Mouse (Mus musculus): ENCODE measurements around the gene Wdr86. TPM values are rescaled to one million over a fixed set of nuclear protein-coding genes. Genes with fewer than 3 reads are reported as not detected.
"Not testable (repeated sequence)": the region's sequence is repeated elsewhere in the genome, so short reads cannot be mapped to it uniquely, and the experiment has no call there.

Wdr86 gene
- total RNA-seq, 1 experiment: 2.5 TPM

GRCm38 (mm10) chr5:24704615-24705014 lies 25.9 kb downstream of the Wdr86 start:
- no peak for DNase-seq (ENCODE audit: low read depth, low spot score)
- Histone ChIP-seq H3K9me3 (ENCODE audit: control insufficient read depth, insufficient read depth, low read depth, low read length) (no peaks in the 10 kb centered on the region), H3K4me3 (ENCODE audit: insufficient read depth in 1 of 2, low read depth in 1 of 2, low read length in 2 of 2, poor library complexity in 1 of 2, severe bottlenecking in 1 of 2) (no peak overlapping the region), H3K4me1 (ENCODE audit: control insufficient read depth in 2 of 2, insufficient read depth in 2 of 2, low read length in 2 of 2, poor library complexity in 1 of 2) (peaks cover 0 to 4% of the 10 kb centered on the region in 2 experiments; a peak in 2 of 4 replicates), H3K9ac (ENCODE audit: insufficient read depth, low read depth, low read length, poor library complexity, severe bottlenecking) (no peak overlapping the region), H3K36me3 (ENCODE audit: control insufficient read depth, insufficient read depth, low read length, poor library complexity, severe bottlenecking) (peaks cover 62% of the 10 kb centered on the region), H3K27ac (ENCODE audit: insufficient read depth, low read depth, low read length, poor library complexity, severe bottlenecking) (no peak overlapping the region; the same call in 1 of the 2 replicates)
- in situ Hi-C loops (cut with MboI; ENCODE audit: low sequenced_read_pairs in 2 of 2, unreplicated experiment in 2 of 2): no loop called here
- no peak for TF ChIP-seq ZNF384 (IDR thresholded peaks at IDR 0.05; ENCODE audit: low read depth, low read length)
- TF ChIP-seq ZC3H11A (IDR thresholded peaks at IDR 0.05; ENCODE audit: borderline replicate concordance, low read depth, low read length): no peak
- TF ChIP-seq MAFK (IDR thresholded peaks at IDR 0.05; ENCODE audit: insufficient read depth, low read depth, low read length): no peak
- TF ChIP-seq HCFC1 (IDR thresholded peaks at IDR 0.05; ENCODE audit: borderline replicate concordance, insufficient read depth, low read length): no peak
- no peak for TF ChIP-seq CHD2 (IDR thresholded peaks at IDR 0.05; ENCODE audit: low read depth, low read length)

GRCm38 (mm10) chr5:24701271-24701670 lies 29.3 kb downstream of the Wdr86 start:
- H3K9ac ChIP-seq (ENCODE audit: insufficient read depth, low read depth, low read length, poor library complexity, severe bottlenecking): no peak overlapping the region
- H3K4me1 ChIP-seq (ENCODE audit: control insufficient read depth in 2 of 2, insufficient read depth in 2 of 2, low read length in 2 of 2, poor library complexity in 1 of 2): no peaks in the 10 kb centered on the region; a peak in 1 of 4 replicates
- H3K4me3 ChIP-seq (ENCODE audit: insufficient read depth in 1 of 2, low read depth in 1 of 2, low read length in 2 of 2, poor library complexity in 1 of 2, severe bottlenecking in 1 of 2): no peak overlapping the region
- peaks cover 58% of the 10 kb centered on the region for H3K36me3 ChIP-seq (ENCODE audit: control insufficient read depth, insufficient read depth, low read length, poor library complexity, severe bottlenecking)
- DNase-seq (ENCODE audit: low read depth, low spot score): no peak
- in situ Hi-C loops (cut with MboI; ENCODE audit: low sequenced_read_pairs in 2 of 2, unreplicated experiment in 2 of 2): no loop called here
- H3K9me3 ChIP-seq (ENCODE audit: control insufficient read depth, insufficient read depth, low read depth, low read length): no peaks in the 10 kb centered on the region
- no peak for TF ChIP-seq ZC3H11A (IDR thresholded peaks at IDR 0.05; ENCODE audit: borderline replicate concordance, low read depth, low read length)
- no peak for TF ChIP-seq ZNF384 (IDR thresholded peaks at IDR 0.05; ENCODE audit: low read depth, low read length)
- TF ChIP-seq HCFC1 (IDR thresholded peaks at IDR 0.05; ENCODE audit: borderline replicate concordance, insufficient read depth, low read length): no peak
- no peak for TF ChIP-seq CHD2 (IDR thresholded peaks at IDR 0.05; ENCODE audit: low read depth, low read length)
- no peak for TF ChIP-seq MAFK (IDR thresholded peaks at IDR 0.05; ENCODE audit: insufficient read depth, low read depth, low read length)
- H3K27ac ChIP-seq (ENCODE audit: insufficient read depth, low read depth, low read length, poor library complexity, severe bottlenecking): no peak overlapping the region

- Histone ChIP-seq H3K36me3 (ENCODE audit: control insufficient read depth, insufficient read depth, low read length, poor library complexity, severe bottlenecking) (peaks cover 62% of the 10 kb centered on the region), H3K4me3 (ENCODE audit: insufficient read depth in 1 of 2, low read depth in 1 of 2, low read length in 2 of 2, poor library complexity in 1 of 2, severe bottlenecking in 1 of 2) (no peak overlapping the region), H3K9ac (ENCODE audit: insufficient read depth, low read depth, low read length, poor library complexity, severe bottlenecking) (no peak overlapping the region), H3K27ac (ENCODE audit: insufficient read depth, low read depth, low read length, poor library complexity, severe bottlenecking) (no peak overlapping the region), H3K9me3 (ENCODE audit: control insufficient read depth, insufficient read depth, low read depth, low read length) (no peaks in the 10 kb centered on the region), H3K4me1 (ENCODE audit: control insufficient read depth in 2 of 2, insufficient read depth in 2 of 2, low read length in 2 of 2, poor library complexity in 1 of 2) (no peaks in the 10 kb centered on the region)
- in situ Hi-C loops (cut with MboI; ENCODE audit: low sequenced_read_pairs in 2 of 2, unreplicated experiment in 2 of 2): no loop called here
- TF ChIP-seq MAFK (IDR thresholded peaks at IDR 0.05; ENCODE audit: insufficient read depth, low read depth, low read length) (no peak), ZNF384 (IDR thresholded peaks at IDR 0.05; ENCODE audit: low read depth, low read length) (no peak), ZC3H11A (IDR thresholded peaks at IDR 0.05; ENCODE audit: borderline replicate concordance, low read depth, low read length) (no peak), HCFC1 (IDR thresholded peaks at IDR 0.05; ENCODE audit: borderline replicate concordance, insufficient read depth, low read length) (no peak), CHD2 (IDR thresholded peaks at IDR 0.05; ENCODE audit: low read depth, low read length) (no peak)
- DNase-seq (ENCODE audit: low read depth, low spot score): no peak
Measured at GRCm38 (mm10) chr5:24696704-24697103, 33.8 kb downstream of the Wdr86 start.

- peaks cover 0 to 2% of the 10 kb centered on the region in 2 experiments; a peak in 3 of 4 replicates for H3K4me1 ChIP-seq (ENCODE audit: control insufficient read depth in 2 of 2, insufficient read depth in 2 of 2, low read length in 2 of 2, poor library complexity in 1 of 2)
- 0 out of 4 replicates have a peak overlapping the region, but pooled peaks of 1 of the 2 experiments have one; percentile 5 for H3K4me3 ChIP-seq (ENCODE audit: insufficient read depth in 1 of 2, low read depth in 1 of 2, low read length in 2 of 2, poor library complexity in 1 of 2, severe bottlenecking in 1 of 2)
- TF ChIP-seq MAFK (IDR thresholded peaks at IDR 0.05; ENCODE audit: insufficient read depth, low read depth, low read length) (no peak), ZNF384 (IDR thresholded peaks at IDR 0.05; ENCODE audit: low read depth, low read length) (no peak), HCFC1 (IDR thresholded peaks at IDR 0.05; ENCODE audit: borderline replicate concordance, insufficient read depth, low read length) (no peak), CHD2 (IDR thresholded peaks at IDR 0.05; ENCODE audit: low read depth, low read length) (no peak), ZC3H11A (IDR thresholded peaks at IDR 0.05; ENCODE audit: borderline replicate concordance, low read depth, low read length) (no peak)
- DNase-seq (ENCODE audit: low read depth, low spot score): no peak
- H3K9ac ChIP-seq (ENCODE audit: insufficient read depth, low read depth, low read length, poor library complexity, severe bottlenecking): no peak overlapping the region
- H3K9me3 ChIP-seq (ENCODE audit: control insufficient read depth, insufficient read depth, low read depth, low read length): no peaks in the 10 kb centered on the region
- peaks cover 18% of the 10 kb centered on the region for H3K36me3 ChIP-seq (ENCODE audit: control insufficient read depth, insufficient read depth, low read length, poor library complexity, severe bottlenecking)
- in situ Hi-C loops (cut with MboI; ENCODE audit: low sequenced_read_pairs in 2 of 2, unreplicated experiment in 2 of 2): no loop called here
- H3K27ac ChIP-seq (ENCODE audit: insufficient read depth, low read depth, low read length, poor library complexity, severe bottlenecking): no peak overlapping the region
Measured at GRCm38 (mm10) chr5:24687696-24688095, 42.8 kb downstream of the Wdr86 start.

GRCm38 (mm10) chr5:24686671-24687420 lies 43.7 kb downstream of the Wdr86 start:
- Histone ChIP-seq H3K9ac (ENCODE audit: insufficient read depth, low read depth, low read length, poor library complexity, severe bottlenecking) (peak overlapping the region; percentile 98; the same call in 1 of the 2 replicates), H3K4me3 (ENCODE audit: insufficient read depth in 1 of 2, low read depth in 1 of 2, low read length in 2 of 2, poor library complexity in 1 of 2, severe bottlenecking in 1 of 2) (peak overlapping the region; percentile 95 to 100; a peak in 3 of 4 replicates), H3K36me3 (ENCODE audit: control insufficient read depth, insufficient read depth, low read length, poor library complexity, severe bottlenecking) (peaks cover 17% of the 10 kb centered on the region)
- H3K27ac ChIP-seq (ENCODE audit: insufficient read depth, low read depth, low read length, poor library complexity, severe bottlenecking); DNase-seq (ENCODE audit: low read depth, low spot score); H3K4me1 ChIP-seq (ENCODE audit: control insufficient read depth in 2 of 2, insufficient read depth in 2 of 2, low read length in 2 of 2, poor library complexity in 1 of 2); H3K9me3 ChIP-seq (ENCODE audit: control insufficient read depth, insufficient read depth, low read depth, low read length); in situ Hi-C loops (cut with MboI; ENCODE audit: low sequenced_read_pairs in 2 of 2, unreplicated experiment in 2 of 2): not testable (repeated sequence)
